Mouse (Mus musculus) midbrain, embryonic 16.5 days (tissue): ENCODE measurements at regions not wholly inside any gene's neighbourhood (a gene's known extent, or its start where the extent isn't known, plus 50 kb on each side); places are given as distances from the start of the nearest gene placed in this dataset.

ENCODE experiments used
- ATAC-seq: fragments of 200-750 bp; cut with Nextera tagmentation; 2 replicates; pipeline ENCODE4 v1.8.0; 2017; ENCODE audit warnings: moderate TSS enrichment
- H3K27ac ChIP-seq: fragments of 300-500 bp; sonication (generic); 2 replicates; pipeline ENCODE4 v1.5.1; 2014; ENCODE audit warnings: mild to moderate bottlenecking, low read length, mixed read lengths
- H3K27me3 ChIP-seq: fragments of 300-500 bp; sonication (generic); 2 replicates; pipeline ENCODE4 v1.6.1; 2014; ENCODE audit warnings: low read depth, low read length, mixed read lengths; ENCODE audit not compliant: control insufficient read depth, insufficient read depth
- H3K36me3 ChIP-seq: fragments of 300-500 bp; sonication (generic); 2 replicates; pipeline ENCODE4 v1.6.1; 2014; ENCODE audit warnings: mild to moderate bottlenecking, low read length, moderate library complexity, mixed read lengths; ENCODE audit not compliant: control insufficient read depth, insufficient read depth
- H3K4me1 ChIP-seq: fragments of 300-500 bp; sonication (generic); 2 replicates; pipeline ENCODE4 v1.6.1; 2014; ENCODE audit warnings: mild to moderate bottlenecking, low read length, mixed read lengths; ENCODE audit not compliant: control insufficient read depth, insufficient read depth
- H3K4me2 ChIP-seq: fragments of 300-500 bp; sonication (generic); 2 replicates; pipeline ENCODE4 v1.6.1; 2014; ENCODE audit warnings: mild to moderate bottlenecking, low read length, mixed read lengths
- H3K4me3 ChIP-seq: fragments of 300-500 bp; sonication (generic); 2 replicates; pipeline ENCODE4 v1.5.1; 2014; ENCODE audit warnings: low read depth, mild to moderate bottlenecking, low read length, moderate library complexity, mixed read lengths
- H3K9ac ChIP-seq: fragments of 300-500 bp; sonication (generic); 2 replicates; pipeline ENCODE4 v1.6.1; 2014; ENCODE audit warnings: low read depth, low read length, mixed read lengths
- H3K9me3 ChIP-seq: fragments of 300-500 bp; sonication (generic); replicated peaks from 2 replicates; pipeline ENCODE4 v1.6.1; 2014; ENCODE audit warnings: mild to moderate bottlenecking, low read length, mixed read lengths; ENCODE audit not compliant: control insufficient read depth, poor library complexity, severe bottlenecking
- WGBS: fragments of 180-500 bp; shearing (Covaris S2); extraction: QIAGEN DNeasy Blood & Tissue Kit; methylation state at CpG from one replicate; pipeline ENCODE4 v1.1.7; 2014; 5-methylcytosine and 5-hydroxymethylcytosine counted together

- H3K4me1 ChIP-seq, result no peaks in the 10 kb centered on the region
- no peak overlapping the region for H3K9ac ChIP-seq
- no peak overlapping the region for H3K27ac ChIP-seq
- no peaks in the 10 kb centered on the region for H3K36me3 ChIP-seq
- ATAC-seq, result no peak
- no peaks in the 10 kb centered on the region for H3K27me3 ChIP-seq
- 80% methylated on average over 11 of the region's 11 CpGs for WGBS
- H3K9me3 ChIP-seq, result no peaks in the 10 kb centered on the region
- no peak overlapping the region for H3K4me2 ChIP-seq
- H3K4me3 ChIP-seq, result no peak overlapping the region
These were observed 60.5 kb downstream of the Sec61b start for GRCm38 (mm10) chr4:47534959-47535358.

- H3K9me3 ChIP-seq, result no peaks in the 10 kb centered on the region
- no peaks in the 10 kb centered on the region for H3K27me3 ChIP-seq
- ATAC-seq, result no peak
- WGBS, result 78% methylated on average over 3 of the region's 3 CpGs
- no peak overlapping the region for H3K9ac ChIP-seq
- no peaks in the 10 kb centered on the region for H3K36me3 ChIP-seq
- no peaks in the 10 kb centered on the region for H3K4me1 ChIP-seq
- no peak overlapping the region for H3K4me2 ChIP-seq
- no peak overlapping the region for H3K27ac ChIP-seq
- no peak overlapping the region for H3K4me3 ChIP-seq
These were observed 93.2 kb downstream of the Sec61b start for GRCm38 (mm10) chr4:47567694-47568093.

- no peak for ATAC-seq
- no peaks in the 10 kb centered on the region for H3K9me3 ChIP-seq
- no peak overlapping the region for H3K4me2 ChIP-seq
- H3K9ac ChIP-seq, result no peak overlapping the region
- no peak overlapping the region for H3K27ac ChIP-seq
- H3K36me3 ChIP-seq, result no peaks in the 10 kb centered on the region
- H3K4me1 ChIP-seq, result no peaks in the 10 kb centered on the region
- H3K4me3 ChIP-seq, result no peak overlapping the region
- no peaks in the 10 kb centered on the region for H3K27me3 ChIP-seq
- 93% methylated on average over 5 of the region's 5 CpGs for WGBS
These were observed 96.4 kb downstream of the Sec61b start for GRCm38 (mm10) chr4:47570846-47571245.

- Histone ChIP-seq H3K4me1 (no peaks in the 10 kb centered on the region), H3K9ac (no peak overlapping the region), H3K9me3 (no peaks in the 10 kb centered on the region), H3K36me3 (no peaks in the 10 kb centered on the region), H3K27me3 (no peaks in the 10 kb centered on the region), H3K4me3 (no peak overlapping the region), H3K4me2 (no peak overlapping the region), H3K27ac (no peak overlapping the region)
- WGBS, result 85% methylated on average over 4 of the region's 4 CpGs
- ATAC-seq, result no peak
These were observed 101.6 kb downstream of the Sec61b start for GRCm38 (mm10) chr4:47576011-47576410.

- Histone ChIP-seq H3K4me2 (no peak overlapping the region), H3K9ac (no peak overlapping the region), H3K4me3 (no peak overlapping the region), H3K27ac (no peak overlapping the region), H3K4me1 (no peaks in the 10 kb centered on the region), H3K27me3 (no peaks in the 10 kb centered on the region), H3K36me3 (no peaks in the 10 kb centered on the region), H3K9me3 (no peaks in the 10 kb centered on the region)
- 90% methylated on average over 3 of the region's 3 CpGs for WGBS
- ATAC-seq, result no peak
These were observed 103.0 kb downstream of the Sec61b start for GRCm38 (mm10) chr4:47577490-47577889.

GRCm38 (mm10) chr4:47578637-47579036 is 104.2 kb downstream of the Sec61b start:
- H3K9ac ChIP-seq, result no peak overlapping the region
- H3K4me2 ChIP-seq, result no peak overlapping the region
- 91% methylated on average over 10 of the region's 10 CpGs for WGBS
- H3K27ac ChIP-seq, result no peak overlapping the region
- H3K4me3 ChIP-seq, result no peak overlapping the region
- H3K4me1 ChIP-seq, result no peaks in the 10 kb centered on the region
- H3K36me3 ChIP-seq, result no peaks in the 10 kb centered on the region
- ATAC-seq, result no peak
- no peaks in the 10 kb centered on the region for H3K9me3 ChIP-seq
- H3K27me3 ChIP-seq, result no peaks in the 10 kb centered on the region

- Histone ChIP-seq H3K9ac (no peak overlapping the region), H3K9me3 (no peaks in the 10 kb centered on the region), H3K4me2 (no peak overlapping the region), H3K36me3 (no peaks in the 10 kb centered on the region), H3K4me1 (no peaks in the 10 kb centered on the region), H3K4me3 (no peak overlapping the region), H3K27ac (no peak overlapping the region), H3K27me3 (no peaks in the 10 kb centered on the region)
- ATAC-seq, result no peak
- WGBS, result 96% methylated on average over 5 of the region's 5 CpGs
These were observed 106.1 kb downstream of the Sec61b start for GRCm38 (mm10) chr4:47580556-47580955.

- Histone ChIP-seq H3K27me3 (no peaks in the 10 kb centered on the region), H3K4me1 (no peaks in the 10 kb centered on the region), H3K4me3 (no peak overlapping the region), H3K9ac (no peak overlapping the region), H3K36me3 (no peaks in the 10 kb centered on the region), H3K27ac (no peak overlapping the region), H3K9me3 (no peaks in the 10 kb centered on the region), H3K4me2 (no peak overlapping the region)
- WGBS, result 71% methylated on average over 5 of the region's 5 CpGs
- no peak for ATAC-seq
These were observed 112.8 kb downstream of the Sec61b start for GRCm38 (mm10) chr4:47587256-47587655.

- no peaks in the 10 kb centered on the region for H3K4me1 ChIP-seq
- H3K27ac ChIP-seq, result no peak overlapping the region
- 87% methylated on average over 11 of the region's 11 CpGs for WGBS
- no peaks in the 10 kb centered on the region for H3K27me3 ChIP-seq
- no peaks in the 10 kb centered on the region for H3K36me3 ChIP-seq
- no peaks in the 10 kb centered on the region for H3K9me3 ChIP-seq
- no peak for ATAC-seq
- H3K9ac ChIP-seq, result no peak overlapping the region
- H3K4me3 ChIP-seq, result no peak overlapping the region
- H3K4me2 ChIP-seq, result no peak overlapping the region
These were observed 118.0 kb downstream of the Sec61b start for GRCm38 (mm10) chr4:47592271-47592986.
